Mouse (Mus musculus) liver, postnatal 0 days (tissue): ENCODE measurements at regions not wholly inside any gene's neighbourhood (a gene's known extent, or its start where the extent isn't known, plus 50 kb on each side); places are given as distances from the start of the nearest gene placed in this dataset.

Experiments
- ATAC-seq: fragments of 200-750 bp; cut with Nextera tagmentation; 2 replicates; pipeline ENCODE4 v1.8.0; 2017; ENCODE audit warnings: mild to moderate bottlenecking, moderate library complexity
- DNase-seq: peaks from one replicate; pipeline ENCODE4 v3.0.0-alpha.2; 2016
- H3K27ac ChIP-seq: fragments of 300-500 bp; sonication (generic); 2 replicates; pipeline ENCODE4 v1.5.1; 2014; ENCODE audit warnings: antibody characterized with exemption, moderate library complexity, mild to moderate bottlenecking, low read depth
- H3K27me3 ChIP-seq: fragments of 300-500 bp; sonication (generic); 2 replicates; pipeline ENCODE4 v1.6.1; 2014; ENCODE audit warnings: low read length, control low read depth, mixed read lengths; ENCODE audit not compliant: insufficient read depth
- H3K36me3 ChIP-seq: fragments of 300-500 bp; sonication (generic); replicated peaks from 2 replicates; pipeline ENCODE4 v1.6.1; 2014; ENCODE audit warnings: mild to moderate bottlenecking, control low read depth, low read length, moderate library complexity, mixed read lengths; ENCODE audit not compliant: insufficient read depth
- H3K4me1 ChIP-seq: fragments of 300-500 bp; sonication (generic); 2 replicates; pipeline ENCODE4 v1.6.1; 2014; ENCODE audit warnings: antibody characterized with exemption, mild to moderate bottlenecking, control low read depth; ENCODE audit not compliant: insufficient read depth
- H3K4me2 ChIP-seq: fragments of 300-500 bp; sonication (generic); 2 replicates; pipeline ENCODE4 v1.6.1; 2014; ENCODE audit warnings: low read depth, mild to moderate bottlenecking, low read length, moderate library complexity, mixed read lengths
- H3K4me3 ChIP-seq: fragments of 300-500 bp; sonication (generic); 2 replicates; pipeline ENCODE4 v1.5.1; 2014; ENCODE audit warnings: low read depth, low read length
- H3K9ac ChIP-seq: fragments of 300-500 bp; sonication (generic); replicated peaks from 2 replicates; pipeline ENCODE4 v1.6.1; 2014; ENCODE audit warnings: mild to moderate bottlenecking, moderate library complexity
- H3K9me3 ChIP-seq: fragments of 300-500 bp; sonication (generic); 2 replicates; pipeline ENCODE4 v1.6.1; 2016; ENCODE audit warnings: mild to moderate bottlenecking, control low read depth, low read length, mixed read lengths
- CTCF ChIP-seq: sonication (generic); IDR thresholded peaks from 2 replicates; pipeline ENCODE4 v1.5.1; 2016; ENCODE audit warnings: antibody characterized with exemption, low read depth
- EP300 ChIP-seq: IDR thresholded peaks from 2 replicates; pipeline ENCODE4 v1.6.1; 2016; ENCODE audit warnings: antibody characterized with exemption, low read depth, mild to moderate bottlenecking
- WGBS: fragments of 180-500 bp; shearing (Covaris S2); extraction: QIAGEN DNeasy Blood & Tissue Kit; methylation state at CpG from one replicate; pipeline ENCODE4 v1.1.7; 2014; ENCODE audit not compliant: insufficient replicate concordance; 5-methylcytosine and 5-hydroxymethylcytosine counted together

GRCm38 (mm10) chr12:26532076-26532475 is 63.1 kb downstream of the Cmpk2 start:
- Histone ChIP-seq H3K27me3 (no peaks in the 10 kb centered on the region), H3K9me3 (no peaks in the 10 kb centered on the region), H3K4me2 (no peak overlapping the region), H3K36me3 (no peaks in the 10 kb centered on the region), H3K9ac (no peak overlapping the region), H3K4me1 (no peaks in the 10 kb centered on the region), H3K27ac (no peak overlapping the region), H3K4me3 (no peak overlapping the region)
- TF ChIP-seq CTCF (no peak), EP300 (no peak)
- DNase-seq (no peak), ATAC-seq (no peak)
- 82% methylated on average over 6 of the region's 6 CpGs for WGBS
